Mouse (Mus musculus) midbrain, embryonic 16.5 days (tissue): Measurements from ENCODE around the gene Klra1. TPM values are rescaled to one million over a fixed set of nuclear protein-coding genes. Genes with fewer than 3 reads are reported as not detected.
"Not testable (repeated sequence)": the region's sequence is repeated elsewhere in the genome, so short reads cannot be mapped to it uniquely, and the experiment has no call there.

Experiments used
- ATAC-seq: fragments of 200-750 bp; cut with Nextera tagmentation; 2 replicates; pipeline ENCODE4 v1.8.0; 2017; ENCODE audit warnings: moderate TSS enrichment
- H3K27ac ChIP-seq: fragments of 300-500 bp; sonication (generic); 2 replicates; pipeline ENCODE4 v1.5.1; 2014; ENCODE audit warnings: mild to moderate bottlenecking, low read length, mixed read lengths
- H3K27me3 ChIP-seq: fragments of 300-500 bp; sonication (generic); 2 replicates; pipeline ENCODE4 v1.6.1; 2014; ENCODE audit warnings: low read depth, low read length, mixed read lengths; ENCODE audit not compliant: control insufficient read depth, insufficient read depth
- H3K36me3 ChIP-seq: fragments of 300-500 bp; sonication (generic); 2 replicates; pipeline ENCODE4 v1.6.1; 2014; ENCODE audit warnings: mild to moderate bottlenecking, low read length, moderate library complexity, mixed read lengths; ENCODE audit not compliant: control insufficient read depth, insufficient read depth
- H3K4me1 ChIP-seq: fragments of 300-500 bp; sonication (generic); 2 replicates; pipeline ENCODE4 v1.6.1; 2014; ENCODE audit warnings: mild to moderate bottlenecking, low read length, mixed read lengths; ENCODE audit not compliant: control insufficient read depth, insufficient read depth
- H3K4me2 ChIP-seq: fragments of 300-500 bp; sonication (generic); 2 replicates; pipeline ENCODE4 v1.6.1; 2014; ENCODE audit warnings: mild to moderate bottlenecking, low read length, mixed read lengths
- H3K4me3 ChIP-seq: fragments of 300-500 bp; sonication (generic); 2 replicates; pipeline ENCODE4 v1.5.1; 2014; ENCODE audit warnings: low read depth, mild to moderate bottlenecking, low read length, moderate library complexity, mixed read lengths
- H3K9ac ChIP-seq: fragments of 300-500 bp; sonication (generic); 2 replicates; pipeline ENCODE4 v1.6.1; 2014; ENCODE audit warnings: low read depth, low read length, mixed read lengths
- H3K9me3 ChIP-seq: fragments of 300-500 bp; sonication (generic); replicated peaks from 2 replicates; pipeline ENCODE4 v1.6.1; 2014; ENCODE audit warnings: mild to moderate bottlenecking, low read length, mixed read lengths; ENCODE audit not compliant: control insufficient read depth, poor library complexity, severe bottlenecking
- WGBS: fragments of 180-500 bp; shearing (Covaris S2); extraction: QIAGEN DNeasy Blood & Tissue Kit; methylation state at CpG from one replicate; pipeline ENCODE4 v1.1.7; 2014; 5-methylcytosine and 5-hydroxymethylcytosine counted together
- polyA plus RNA-seq: library from polyadenylated mRNA; unstranded; fragments of >200 nt; fragmentation: Nextera tagmentation; extraction: Ambion mirVana; gene quantifications from 2 replicates; pipeline ENCODE4 v1.2.1, GENCODE M21; 2015

Gene Klra1
- polyA plus RNA-seq: not detected in 2 replicates

DNA sequence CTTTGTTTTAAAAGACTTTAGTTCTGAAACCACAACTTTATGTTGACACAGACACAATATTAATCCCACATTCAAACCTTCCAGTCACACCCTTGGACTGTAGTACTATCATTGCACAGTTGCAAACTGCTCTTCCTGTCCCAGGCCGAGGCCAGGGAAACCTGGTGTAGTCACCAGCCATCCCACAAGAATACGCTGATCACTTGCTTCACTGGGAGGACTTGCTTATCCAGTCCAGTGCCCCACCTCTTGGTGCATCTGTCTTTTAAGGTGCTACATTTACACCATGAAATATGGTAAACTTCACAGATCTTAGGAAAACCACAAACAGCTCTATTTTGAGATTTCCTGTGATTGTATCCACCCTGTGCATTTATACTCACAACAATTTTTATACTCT is at the start of gene Klra1:
Klra1 (minus strand) TSS at position 125 of the 400 bp plus-strand sequence.
- no peak for ATAC-seq
- H3K9me3 ChIP-seq: peaks cover 2% of the 10 kb centered on the region; the same call in 1 of the 2 replicates
- no peaks in the 10 kb centered on the region for H3K4me1 ChIP-seq
- no peak within 1 kb of the TSS for H3K27ac ChIP-seq
- no peaks in the 10 kb centered on the region for H3K27me3 ChIP-seq
- H3K4me3 ChIP-seq: no peak within 1 kb of the TSS
- WGBS: 74% methylated on average over 2 of the region's 2 CpGs
- H3K9ac ChIP-seq: no peak within 1 kb of the TSS
- H3K4me2 ChIP-seq: no peak within 1 kb of the TSS
- no peaks in the 10 kb centered on the region for H3K36me3 ChIP-seq

DNA sequence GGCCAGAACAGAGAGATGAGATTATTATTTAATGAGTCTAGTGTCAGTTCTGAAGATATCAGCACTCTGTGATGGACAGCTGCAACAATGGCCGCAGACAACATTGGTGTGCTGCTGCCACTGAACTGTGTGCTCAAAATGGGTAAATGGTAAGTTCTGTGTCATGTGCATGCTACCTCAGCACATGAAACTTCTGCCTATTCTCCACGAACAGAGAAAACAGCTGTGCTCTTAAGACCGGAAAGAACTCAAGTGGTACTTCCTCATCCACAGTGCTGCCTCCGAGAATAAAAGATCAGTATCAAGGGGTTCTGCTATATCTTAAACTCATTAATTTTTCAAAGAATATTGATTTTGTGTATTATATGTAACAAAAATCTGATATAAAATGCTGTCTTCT is 42.8 kb upstream of the Klra1 start:
- ATAC-seq: no peak
- Histone ChIP-seq H3K27me3 (no peaks in the 10 kb centered on the region), H3K9ac (no peak overlapping the region), H3K36me3 (no peaks in the 10 kb centered on the region), H3K4me2 (no peak overlapping the region), H3K27ac (no peak overlapping the region), H3K4me1 (no peaks in the 10 kb centered on the region), H3K4me3 (no peak overlapping the region), H3K9me3 (peaks cover 13% of the 10 kb centered on the region; the same call in 1 of the 2 replicates)
- 88% methylated on average over 4 of the region's 4 CpGs for WGBS

DNA sequence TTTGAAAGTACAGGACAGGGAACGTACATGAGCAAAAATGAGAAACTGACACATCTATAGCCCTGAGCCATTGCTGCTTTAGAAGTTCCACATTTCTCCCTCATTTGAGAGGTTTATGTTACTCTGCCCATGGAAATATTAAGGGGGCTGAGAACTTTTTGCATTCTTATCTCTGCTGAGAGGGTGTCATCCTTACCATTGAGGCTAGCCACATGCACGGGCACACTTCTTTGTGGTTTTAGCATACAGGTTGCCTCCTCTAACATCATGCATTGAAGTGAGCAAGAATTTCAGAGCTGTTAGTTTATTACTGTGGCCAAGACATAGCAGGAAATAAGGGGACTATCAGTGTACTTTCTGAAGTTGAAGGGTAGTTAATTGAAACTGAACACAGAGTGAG is 32.5 kb upstream of the Klra1 start:
- Histone ChIP-seq H3K27ac (no peak overlapping the region), H3K36me3 (no peaks in the 10 kb centered on the region), H3K9ac (no peak overlapping the region), H3K27me3 (no peaks in the 10 kb centered on the region), H3K4me2 (no peak overlapping the region), H3K9me3 (peaks cover 13% of the 10 kb centered on the region), H3K4me1 (no peaks in the 10 kb centered on the region), H3K4me3 (no peak overlapping the region)
- WGBS: 93% methylated on average over 2 of the region's 2 CpGs
- ATAC-seq: no peak

DNA sequence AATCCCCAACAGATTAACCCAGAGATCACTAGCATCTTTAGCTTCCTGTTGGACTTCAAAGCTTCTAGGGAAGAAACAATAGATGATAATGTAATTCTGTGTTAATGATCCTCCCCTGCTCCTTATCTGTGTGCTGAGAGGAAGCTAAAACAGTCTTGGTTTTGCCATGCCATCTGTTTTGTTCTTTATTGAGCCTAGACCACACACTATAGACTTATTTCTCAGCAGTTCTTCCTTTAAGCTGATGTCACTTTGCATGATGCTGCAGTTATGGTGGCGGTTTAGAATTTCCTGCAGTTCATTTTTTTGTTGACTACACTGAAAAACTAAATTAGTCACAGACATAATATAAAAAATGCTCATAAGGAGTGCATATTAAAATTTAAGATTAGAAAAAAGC is 18.2 kb upstream of the Klra1 start:
- peaks cover 15% of the 10 kb centered on the region; the same call in 1 of the 2 replicates for H3K9me3 ChIP-seq
- no peak for ATAC-seq
- H3K27me3 ChIP-seq: no peaks in the 10 kb centered on the region
- no peaks in the 10 kb centered on the region for H3K4me1 ChIP-seq
- no peak overlapping the region for H3K9ac ChIP-seq
- H3K27ac ChIP-seq: no peak overlapping the region
- WGBS: 70% methylated on average over 1 of the region's 1 CpGs
- H3K4me3 ChIP-seq: no peak overlapping the region
- H3K4me2 ChIP-seq: no peak overlapping the region
- H3K36me3 ChIP-seq: no peaks in the 10 kb centered on the region

DNA sequence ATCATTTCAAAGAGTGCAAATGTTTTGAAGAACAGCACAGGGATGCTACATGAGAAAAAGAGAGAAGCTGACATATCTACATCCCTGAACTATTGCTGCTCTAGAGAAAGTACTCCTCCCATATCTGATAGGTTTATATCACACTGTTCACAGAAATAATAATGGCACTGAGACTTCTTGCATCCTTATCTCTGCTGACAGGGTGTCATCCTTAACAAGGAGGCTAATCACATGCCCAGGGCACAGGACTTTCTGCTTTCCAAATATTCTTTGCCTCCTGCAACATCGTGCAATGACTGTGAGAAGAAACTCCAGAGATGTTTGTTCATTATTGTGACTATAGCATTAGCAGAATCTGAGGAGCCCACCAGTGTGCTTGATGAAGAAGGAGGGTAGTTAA is 871 bp downstream of the Klra1 start:
- H3K27ac ChIP-seq: no peak overlapping the region
- no peaks in the 10 kb centered on the region for H3K4me1 ChIP-seq
- peaks cover 2% of the 10 kb centered on the region; the same call in 1 of the 2 replicates for H3K9me3 ChIP-seq
- H3K9ac ChIP-seq: no peak overlapping the region
- no peak overlapping the region for H3K4me2 ChIP-seq
- H3K36me3 ChIP-seq: no peaks in the 10 kb centered on the region
- no peaks in the 10 kb centered on the region for H3K27me3 ChIP-seq
- 69% methylated on average over 1 of the region's 1 CpGs for WGBS
- ATAC-seq: no peak
- H3K4me3 ChIP-seq: no peak overlapping the region

DNA sequence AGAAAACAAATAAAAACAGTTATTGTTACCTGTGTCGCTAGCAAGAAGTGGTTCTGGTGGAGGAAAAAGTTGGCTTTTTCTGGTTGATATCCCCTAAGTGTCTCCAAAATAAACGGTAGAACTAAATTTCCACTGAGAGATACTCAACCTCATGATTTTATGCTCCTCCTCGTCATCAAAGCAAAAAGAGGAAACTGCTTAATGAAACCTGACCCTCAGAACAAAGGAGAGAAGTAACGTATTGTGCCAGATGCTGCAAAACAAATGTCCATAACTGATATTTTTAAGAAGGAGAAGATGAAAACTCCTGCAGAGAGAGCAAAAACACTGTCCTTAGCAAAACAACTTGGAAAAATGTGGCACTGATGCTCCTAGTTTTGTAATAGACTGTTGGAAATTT is 4.3 kb downstream of the Klra1 start:
- no peak overlapping the region for H3K4me3 ChIP-seq
- no peaks in the 10 kb centered on the region for H3K27me3 ChIP-seq
- H3K36me3 ChIP-seq: no peaks in the 10 kb centered on the region
- 83% methylated on average over 4 of the region's 4 CpGs for WGBS
- no peak overlapping the region for H3K9ac ChIP-seq
- no peak for ATAC-seq
- H3K4me1 ChIP-seq: no peaks in the 10 kb centered on the region
- no peak overlapping the region for H3K27ac ChIP-seq
- H3K4me2 ChIP-seq: no peak overlapping the region
- peaks cover 2% of the 10 kb centered on the region for H3K9me3 ChIP-seq

DNA sequence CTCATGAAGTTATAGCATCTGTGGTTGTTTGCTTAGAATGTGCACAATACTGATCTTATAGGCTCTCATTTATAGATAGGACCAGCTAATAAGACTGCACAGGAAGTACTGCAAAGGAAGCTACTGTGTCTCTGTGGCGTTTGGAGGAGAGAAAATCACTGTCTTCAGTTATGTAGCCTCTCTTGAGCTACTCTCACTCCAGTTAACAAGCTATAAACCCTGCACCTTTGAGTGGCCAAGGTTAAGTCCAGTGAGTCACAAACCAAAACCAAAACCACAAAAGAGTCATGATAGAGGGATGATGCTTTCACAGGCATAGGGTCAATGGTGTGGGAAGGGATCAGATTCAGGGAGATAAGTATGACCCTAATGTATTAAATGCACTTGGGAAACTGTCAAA is 41.3 kb downstream of the Klra1 start:
- not testable (repeated sequence) for H3K4me3 ChIP-seq, H3K4me2 ChIP-seq, H3K27me3 ChIP-seq, ATAC-seq, H3K27ac ChIP-seq, H3K9ac ChIP-seq, H3K4me1 ChIP-seq, H3K36me3 ChIP-seq, H3K9me3 ChIP-seq
- 42% methylated on average over 1 of the region's 1 CpGs for WGBS

DNA sequence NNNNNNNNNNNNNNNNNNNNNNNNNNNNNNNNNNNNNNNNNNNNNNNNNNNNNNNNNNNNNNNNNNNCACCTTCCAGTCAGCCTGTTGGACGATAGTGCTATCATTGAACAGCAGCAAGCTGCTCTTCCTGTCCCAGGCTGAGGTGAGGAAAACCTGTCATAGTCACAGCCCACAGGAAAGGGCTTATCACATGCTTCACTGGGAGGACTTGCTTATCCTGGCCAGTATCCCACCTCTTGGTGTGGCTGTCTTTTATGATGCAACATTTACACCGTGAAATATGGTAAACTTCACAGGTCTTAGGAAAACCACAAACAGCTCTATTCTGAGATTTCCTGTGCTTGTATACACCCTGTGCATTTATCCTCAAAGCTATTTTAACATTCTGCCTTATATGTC is 44.7 kb downstream of the Klra1 start:
- H3K27ac ChIP-seq, H3K4me3 ChIP-seq, H3K27me3 ChIP-seq, H3K9me3 ChIP-seq, ATAC-seq, H3K9ac ChIP-seq, H3K36me3 ChIP-seq, H3K4me2 ChIP-seq, H3K4me1 ChIP-seq: not testable (repeated sequence)
- WGBS: 84% methylated on average over 2 of the region's 2 CpGs

DNA sequence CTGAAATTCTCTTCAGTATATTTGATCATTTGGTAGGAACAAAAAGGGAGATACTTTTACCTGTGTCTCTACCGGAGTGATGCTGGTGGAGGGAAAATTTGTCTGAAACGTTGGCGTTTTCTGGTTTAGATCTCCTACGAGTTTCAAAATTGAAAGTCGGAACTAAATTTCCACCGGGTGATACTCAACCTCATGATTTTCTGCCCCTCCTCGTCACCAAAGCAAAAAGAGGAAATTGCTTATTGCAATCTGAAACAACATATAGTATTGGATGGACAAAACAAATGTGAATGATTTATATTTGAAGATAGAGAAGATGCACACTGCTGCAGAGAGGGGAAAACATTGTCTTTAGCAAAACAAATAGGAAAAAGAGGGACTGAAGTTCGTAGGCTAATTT is 49.3 kb downstream of the Klra1 start, which contains the start of gene Klra3:
Klra3 (minus strand) TSS at position 164 of the 400 bp plus-strand sequence.
- Histone ChIP-seq H3K9me3 (peaks cover 2% of the 10 kb centered on the region; the same call in 1 of the 2 replicates), H3K27me3 (no peaks in the 10 kb centered on the region), H3K4me3 (no peak within 1 kb of the TSS), H3K36me3 (no peaks in the 10 kb centered on the region), H3K4me1 (no peaks in the 10 kb centered on the region), H3K9ac (no peak within 1 kb of the TSS), H3K27ac (no peak within 1 kb of the TSS), H3K4me2 (no peak within 1 kb of the TSS)
- 85% methylated on average over 8 of the region's 8 CpGs for WGBS
- no peak for ATAC-seq
